Comparison of ENCODE assay signal across 25 mouse cellular contexts in genomic region chr1:7451660-7452155, GRCm38 (mm10).
"Had no signal": no experiment of that assay in that cellular context is flagged by ENCODE, and none has a peak within 500 bp of the region (broad histone marks: within the 10 kb centered on the region; RNA-seq: fewer than 3 reads in every experiment).

No protein-coding gene starts in this region.

- H3K4me1 ChIP-seq: heart, embryonic 10.5 days; heart, embryonic 12.5 days; hindbrain, embryonic 10.5 days; hindbrain, embryonic 13.5 days; hindbrain, embryonic 15.5 days; kidney, embryonic 15.5 days; limb, embryonic 10.5 days; limb, embryonic 12.5 days; liver, embryonic 13.5 days; liver, embryonic 15.5 days had no signal

- ATAC-seq: hindbrain, postnatal 0 days; intestine, embryonic 16.5 days had no signal

- DNase-seq: gastrocnemius, postnatal 14 days; heart, adult 18-20 months; heart, postnatal 10 days; heart, postnatal 4 days; kidney, adult 11 months; kidney, adult 2 months; kidney, adult 9 months; kidney, postnatal 14 days; kidney, postnatal 36 days; liver; liver, embryonic 13.5 days had no signal

- H3K9me3 ChIP-seq: heart, embryonic 10.5 days; heart, embryonic 12.5 days; hindbrain, embryonic 10.5 days; hindbrain, embryonic 13.5 days; hindbrain, embryonic 15.5 days; kidney, embryonic 15.5 days; limb, embryonic 10.5 days; limb, embryonic 12.5 days; liver, embryonic 13.5 days; liver, embryonic 15.5 days had no signal

- H3K27ac ChIP-seq: heart, embryonic 10.5 days; hindbrain, embryonic 10.5 days; hindbrain, embryonic 13.5 days; hindbrain, embryonic 15.5 days; hindbrain, postnatal 0 days; kidney, embryonic 15.5 days; kidney, postnatal 0 days; left cerebral cortex, adult 2 months; limb, embryonic 10.5 days; limb, embryonic 12.5 days; liver, embryonic 13.5 days; liver, embryonic 15.5 days had no signal

- H3K27me3 ChIP-seq: heart, embryonic 12.5 days; hindbrain, embryonic 13.5 days; hindbrain, embryonic 15.5 days; kidney, embryonic 15.5 days; limb, embryonic 12.5 days; liver, embryonic 13.5 days; liver, embryonic 15.5 days had no signal

- H3K4me3 ChIP-seq: heart, embryonic 10.5 days; heart, embryonic 12.5 days; hindbrain, embryonic 10.5 days; hindbrain, embryonic 13.5 days; hindbrain, embryonic 15.5 days; kidney, embryonic 15.5 days; left cerebral cortex, adult 2 months; limb, embryonic 10.5 days; limb, embryonic 12.5 days; liver, embryonic 13.5 days; liver, embryonic 15.5 days had no signal

- H3K9ac ChIP-seq: heart, embryonic 12.5 days; hindbrain, embryonic 13.5 days; hindbrain, embryonic 15.5 days; kidney, embryonic 15.5 days; limb, embryonic 12.5 days; liver, embryonic 13.5 days; liver, embryonic 15.5 days had no signal

- H3K4me2 ChIP-seq: heart, embryonic 12.5 days; hindbrain, embryonic 13.5 days; hindbrain, embryonic 15.5 days; kidney, embryonic 15.5 days; limb, embryonic 12.5 days; liver, embryonic 11.5 days; liver, embryonic 13.5 days; liver, embryonic 15.5 days had no signal

- H3K36me3 ChIP-seq: heart, embryonic 10.5 days; heart, embryonic 12.5 days; hindbrain, embryonic 10.5 days; hindbrain, embryonic 13.5 days; hindbrain, embryonic 15.5 days; kidney, embryonic 15.5 days; limb, embryonic 10.5 days; limb, embryonic 12.5 days; liver, embryonic 13.5 days; liver, embryonic 15.5 days had no signal
